Mouse (Mus musculus) leukemia stem cell, adult 10-12 weeks (primary cell): Measurements from ENCODE around the gene Snrpn. TPM values are rescaled to one million over a fixed set of nuclear protein-coding genes. Genes with fewer than 3 reads are reported as not detected.

Experiments used
- polyA plus RNA-seq: library from polyadenylated mRNA; stranded (reverse); fragments of >175 nt; gene quantifications from 2 replicates; pipeline ENCODE4 v1.2.3, GENCODE M21; 2012; ENCODE audit warnings: low replicate concordance

The Snrpn gene
- polyA plus RNA-seq = 0.71 and 2.1 TPM in 2 replicates

GRCm38 (mm10) chr7:60139742-60140480 is at the start of gene Snrpn:
Snrpn (minus strand) TSS chr7:60140219.

GRCm38 (mm10) chr7:60004606-60005330 is 135.3 kb downstream of the Snrpn start, which contains the start of the genes Snurf and Gm38393:
Snurf (minus strand) TSS chr7:60005049.
Gm38393 (minus strand) TSS chr7:60005064.

Other genes starting within 250 kb of the Snrpn start
- not detected in 2 replicates for gene Snurf, start 135.2 kb downstream of the Snrpn start, polyA plus RNA-seq
- 1.4 and 3.5 TPM in 2 replicates for gene Gm38393, start 135.2 kb downstream of the Snrpn start, polyA plus RNA-seq